Mouse (Mus musculus): Measurements from ENCODE around the gene Frmd5.

GRCm38 (mm10) chr2:121614483-121615198 is 192.2 kb downstream of the Frmd5 start:
- TF ChIP-seq POLR2A (IDR thresholded peaks at IDR 0.05; ENCODE audit: low read depth, low read length): no peak
- TF ChIP-seq CTCF (IDR thresholded peaks at IDR 0.05; ENCODE audit: extremely low read depth, insufficient read depth, insufficient read length, insufficient replicate concordance): no peak

Data from spleen, adult 2 months (tissue).